Mouse (Mus musculus): ENCODE data around the gene Cpz. TPM values are rescaled to one million over a fixed set of nuclear protein-coding genes. Genes with fewer than 3 reads are reported as not detected.

The Cpz gene
- polyA plus RNA-seq, 1 experiment from 2014 or later, result 10.5 TPM

DNA sequence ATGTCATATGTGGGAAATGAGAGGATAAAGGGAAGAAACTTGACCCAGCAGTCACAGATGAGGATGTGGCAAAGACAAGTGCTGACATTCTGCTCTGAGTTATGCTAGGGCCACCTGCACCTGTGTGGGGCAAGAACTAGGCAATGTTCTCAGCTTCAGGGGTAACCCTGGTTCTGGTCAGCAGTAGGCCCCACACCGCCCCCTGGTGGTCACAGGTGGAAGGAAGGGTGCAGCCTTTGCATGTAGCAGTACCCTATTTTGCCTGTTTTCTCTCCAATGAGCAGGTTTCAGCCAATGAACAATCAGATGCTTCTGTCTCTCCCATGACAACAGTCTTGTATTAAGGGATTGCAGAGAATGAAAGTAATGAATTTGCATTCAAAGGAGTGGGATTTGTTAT, 38.0 kb upstream of the Cpz start:
- 6% methylated on average over 1 of the region's 1 CpGs for WGBS

GRCm38 (mm10) chr5:35562616-35563015, 37.1 kb upstream of the Cpz start:
- Histone ChIP-seq H3K27me3 (ENCODE audit: control insufficient read depth, insufficient read depth, low read length) (no peaks in the 10 kb centered on the region), H3K4me1 (replicated peaks; ENCODE audit: control insufficient read depth, insufficient read depth) (no peaks in the 10 kb centered on the region), H3K9me3 (ENCODE audit: control insufficient read depth, low read length) (no peaks in the 10 kb centered on the region), H3K4me2 (replicated peaks; ENCODE audit: low read depth) (no peak overlapping the region), H3K27ac (replicated peaks) (no peak overlapping the region), H3K36me3 (ENCODE audit: control insufficient read depth, insufficient read depth, low read length) (peaks cover 31% of the 10 kb centered on the region), H3K4me3 (ENCODE audit: low read depth, low read length) (no peak overlapping the region), H3K9ac (ENCODE audit: low read length) (no peak overlapping the region)
- ATAC-seq (ENCODE audit: low FRiP score, low TSS enrichment) (no peak), DNase-seq (ENCODE audit: low spot score) (no peak)
- TF ChIP-seq EP300 (optimal IDR thresholded peaks at IDR 0.05) (no peak), CTCF (IDR thresholded peaks at IDR 0.05; ENCODE audit: low read depth) (no peak)
- WGBS, result 92% methylated on average over 2 of the region's 2 CpGs

More for the DNA sequence above, 38.0 kb upstream of the Cpz start:
- TF ChIP-seq CTCF (IDR thresholded peaks at IDR 0.05; ENCODE audit: low read depth) (peak; percentile 95), EP300 (optimal IDR thresholded peaks at IDR 0.05) (no peak)
- H3K9ac ChIP-seq (ENCODE audit: low read length), result no peak overlapping the region
- no peak overlapping the region for H3K4me2 ChIP-seq (replicated peaks; ENCODE audit: low read depth)
- no peaks in the 10 kb centered on the region for H3K9me3 ChIP-seq (ENCODE audit: control insufficient read depth, low read length)
- ATAC-seq (ENCODE audit: low FRiP score, low TSS enrichment), result peak; percentile 54
- no peaks in the 10 kb centered on the region for H3K4me1 ChIP-seq (replicated peaks; ENCODE audit: control insufficient read depth, insufficient read depth)
- DNase-seq (ENCODE audit: low spot score), result peak; percentile 82
- no peaks in the 10 kb centered on the region for H3K27me3 ChIP-seq (ENCODE audit: control insufficient read depth, insufficient read depth, low read length)
- no peak overlapping the region for H3K27ac ChIP-seq (replicated peaks)
- H3K4me3 ChIP-seq (ENCODE audit: low read depth, low read length), result no peak overlapping the region
- peaks cover 30% of the 10 kb centered on the region for H3K36me3 ChIP-seq (ENCODE audit: control insufficient read depth, insufficient read depth, low read length)

GRCm38 (mm10) chr5:35559447-35559846, 33.9 kb upstream of the Cpz start:
- DNase-seq (ENCODE audit: low spot score) (no peak), ATAC-seq (ENCODE audit: low FRiP score, low TSS enrichment) (no peak)
- Histone ChIP-seq H3K27ac (replicated peaks) (no peak overlapping the region), H3K4me2 (replicated peaks; ENCODE audit: low read depth) (no peak overlapping the region), H3K36me3 (ENCODE audit: control insufficient read depth, insufficient read depth, low read length) (peaks cover 22% of the 10 kb centered on the region), H3K27me3 (ENCODE audit: control insufficient read depth, insufficient read depth, low read length) (no peaks in the 10 kb centered on the region), H3K9me3 (ENCODE audit: control insufficient read depth, low read length) (no peaks in the 10 kb centered on the region), H3K4me3 (ENCODE audit: low read depth, low read length) (no peak overlapping the region), H3K4me1 (replicated peaks; ENCODE audit: control insufficient read depth, insufficient read depth) (no peaks in the 10 kb centered on the region), H3K9ac (ENCODE audit: low read length) (no peak overlapping the region)
- whole genome bisulfite sequencing, result 69% methylated on average over 8 of the region's 8 CpGs
- no peak for TF ChIP-seq CTCF (IDR thresholded peaks at IDR 0.05; ENCODE audit: low read depth)
- no peak for TF ChIP-seq EP300 (optimal IDR thresholded peaks at IDR 0.05)

DNA sequence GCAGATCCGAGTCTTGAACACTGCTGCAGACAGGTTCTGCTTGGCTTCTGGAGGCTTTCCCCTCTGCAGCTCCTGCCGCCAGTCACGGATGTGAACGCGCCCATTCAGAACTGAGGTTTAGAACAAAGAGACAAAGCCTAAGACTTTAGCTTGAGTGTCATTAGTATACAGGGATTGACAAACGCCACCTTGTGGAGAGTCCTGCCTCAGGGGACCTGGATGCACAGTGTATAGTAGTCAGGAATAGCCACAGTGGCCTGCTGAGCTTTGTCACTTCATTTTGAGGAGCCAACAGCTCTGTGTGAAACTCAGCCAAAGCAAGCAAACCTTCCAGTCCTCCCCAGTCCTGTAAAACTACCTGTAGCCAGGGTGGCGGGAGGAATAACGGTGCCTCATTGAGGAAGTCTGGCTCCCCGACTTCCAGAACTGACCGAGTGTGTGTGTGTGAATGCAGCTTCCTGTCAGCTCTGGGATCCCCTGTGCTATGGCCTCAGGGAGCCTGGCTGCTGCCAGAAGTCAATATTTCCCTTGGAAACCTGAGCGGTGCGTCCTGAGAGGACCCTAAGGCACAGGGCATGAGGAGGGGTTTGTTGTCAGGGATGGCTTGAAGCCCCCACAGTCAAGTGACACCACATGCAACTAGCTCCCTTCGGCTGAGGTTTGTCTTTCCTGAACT, 32.6 kb upstream of the Cpz start:
- Histone ChIP-seq H3K4me1 (replicated peaks; ENCODE audit: control insufficient read depth, insufficient read depth) (no peaks in the 10 kb centered on the region), H3K27ac (replicated peaks) (no peak overlapping the region), H3K9me3 (ENCODE audit: control insufficient read depth, low read length) (no peaks in the 10 kb centered on the region), H3K27me3 (ENCODE audit: control insufficient read depth, insufficient read depth, low read length) (no peaks in the 10 kb centered on the region), H3K4me3 (ENCODE audit: low read depth, low read length) (no peak overlapping the region), H3K36me3 (ENCODE audit: control insufficient read depth, insufficient read depth, low read length) (peaks cover 13% of the 10 kb centered on the region), H3K9ac (ENCODE audit: low read length) (no peak overlapping the region), H3K4me2 (replicated peaks; ENCODE audit: low read depth) (no peak overlapping the region)
- TF ChIP-seq CTCF (IDR thresholded peaks at IDR 0.05; ENCODE audit: low read depth) (peak; percentile 66), EP300 (optimal IDR thresholded peaks at IDR 0.05) (no peak)
- ATAC-seq (ENCODE audit: low FRiP score, low TSS enrichment), result no peak
- no peak for DNase-seq (ENCODE audit: low spot score)
- WGBS, result 78% methylated on average over 13 of the region's 13 CpGs

DNA sequence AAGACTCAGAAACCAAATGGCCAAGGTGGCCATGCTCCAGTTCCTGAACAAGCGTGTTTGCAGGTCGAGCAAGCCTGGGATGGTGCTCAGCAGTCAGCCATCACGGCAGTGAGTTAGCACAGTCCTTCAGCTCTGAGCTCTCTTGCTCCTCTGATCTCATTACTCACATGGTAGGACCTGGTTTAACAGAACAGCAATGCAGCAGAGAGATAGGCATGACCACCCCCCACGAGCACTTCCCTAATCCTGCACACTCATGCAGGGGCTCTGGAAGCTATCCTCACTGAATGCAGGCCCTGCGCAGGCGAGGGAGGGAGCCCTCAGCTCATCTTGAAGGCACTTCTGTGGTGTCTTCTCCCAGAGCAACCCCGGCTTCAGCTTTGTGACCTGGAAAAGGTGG, 30.9 kb upstream of the Cpz start:
- no peak for DNase-seq (ENCODE audit: low spot score)
- Histone ChIP-seq H3K4me3 (ENCODE audit: low read depth, low read length) (no peak overlapping the region), H3K9me3 (ENCODE audit: control insufficient read depth, low read length) (no peaks in the 10 kb centered on the region), H3K4me2 (replicated peaks; ENCODE audit: low read depth) (no peak overlapping the region), H3K4me1 (replicated peaks; ENCODE audit: control insufficient read depth, insufficient read depth) (0 out of 2 replicates have a peak, but pooled peaks cover 5% of the 10 kb centered on the region), H3K9ac (ENCODE audit: low read length) (no peak overlapping the region), H3K27me3 (ENCODE audit: control insufficient read depth, insufficient read depth, low read length) (no peaks in the 10 kb centered on the region), H3K27ac (replicated peaks) (no peak overlapping the region), H3K36me3 (ENCODE audit: control insufficient read depth, insufficient read depth, low read length) (peaks cover 8% of the 10 kb centered on the region; the same call in 1 of the 2 replicates)
- TF ChIP-seq CTCF (IDR thresholded peaks at IDR 0.05; ENCODE audit: low read depth) (no peak), EP300 (optimal IDR thresholded peaks at IDR 0.05) (no peak)
- ATAC-seq (ENCODE audit: low FRiP score, low TSS enrichment), result no peak
- WGBS, result 89% methylated on average over 7 of the region's 7 CpGs

DNA sequence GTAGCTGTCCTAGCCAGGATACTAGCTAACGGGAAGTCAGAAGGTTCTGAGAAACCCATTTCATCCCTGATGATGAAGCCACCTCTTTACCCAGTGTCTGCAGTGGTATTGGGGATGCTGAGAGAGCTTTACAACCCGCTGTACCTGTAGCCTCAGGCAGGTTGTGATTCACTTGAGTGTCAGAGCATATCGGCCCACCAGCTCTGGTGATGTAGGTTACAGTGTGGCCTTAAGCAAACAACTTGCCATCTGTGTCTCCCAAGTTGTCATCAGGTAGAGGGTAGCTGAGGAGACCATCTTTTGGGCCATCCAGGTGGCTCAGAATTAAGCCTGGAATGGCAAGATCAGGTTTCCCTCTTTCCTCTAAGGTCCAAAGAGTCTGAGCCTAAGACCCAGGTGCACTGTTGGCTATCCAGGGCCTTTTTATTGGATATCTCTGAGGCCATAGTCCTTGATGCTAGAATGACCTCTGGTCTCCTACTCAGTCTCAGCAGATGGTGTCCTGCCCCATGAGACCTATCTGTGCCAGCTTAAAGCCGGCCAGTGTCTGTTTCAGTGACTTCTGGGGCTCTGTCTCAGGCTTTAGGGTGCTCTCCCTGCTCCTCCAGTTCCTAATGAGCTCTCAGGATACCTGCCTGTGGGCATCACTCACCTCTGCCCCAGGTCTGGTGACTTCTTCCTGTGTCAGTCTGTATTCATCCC, 27.5 kb upstream of the Cpz start:
- Histone ChIP-seq H3K27ac (replicated peaks) (no peak overlapping the region), H3K9me3 (ENCODE audit: control insufficient read depth, low read length) (no peaks in the 10 kb centered on the region), H3K4me3 (ENCODE audit: low read depth, low read length) (no peak overlapping the region), H3K36me3 (ENCODE audit: control insufficient read depth, insufficient read depth, low read length) (peaks cover 6% of the 10 kb centered on the region; the same call in 1 of the 2 replicates), H3K4me1 (replicated peaks; ENCODE audit: control insufficient read depth, insufficient read depth) (0 out of 2 replicates have a peak, but pooled peaks cover 5% of the 10 kb centered on the region), H3K9ac (ENCODE audit: low read length) (no peak overlapping the region), H3K4me2 (replicated peaks; ENCODE audit: low read depth) (no peak overlapping the region), H3K27me3 (ENCODE audit: control insufficient read depth, insufficient read depth, low read length) (no peaks in the 10 kb centered on the region)
- DNase-seq (ENCODE audit: low spot score) (no peak), ATAC-seq (ENCODE audit: low FRiP score, low TSS enrichment) (no peak)
- 87% methylated on average over 4 of the region's 4 CpGs for WGBS
- TF ChIP-seq CTCF (IDR thresholded peaks at IDR 0.05; ENCODE audit: low read depth) (no peak), EP300 (optimal IDR thresholded peaks at IDR 0.05) (no peak)
